Mouse (Mus musculus) embryo, embryonic 11 days (tissue): ENCODE results near the gene Prdx1.

ENCODE experiments used
- DNase-seq: peaks from one replicate; pipeline ENCODE4 v3.0.0-alpha.2; 2015

Gene Prdx1

DNA sequence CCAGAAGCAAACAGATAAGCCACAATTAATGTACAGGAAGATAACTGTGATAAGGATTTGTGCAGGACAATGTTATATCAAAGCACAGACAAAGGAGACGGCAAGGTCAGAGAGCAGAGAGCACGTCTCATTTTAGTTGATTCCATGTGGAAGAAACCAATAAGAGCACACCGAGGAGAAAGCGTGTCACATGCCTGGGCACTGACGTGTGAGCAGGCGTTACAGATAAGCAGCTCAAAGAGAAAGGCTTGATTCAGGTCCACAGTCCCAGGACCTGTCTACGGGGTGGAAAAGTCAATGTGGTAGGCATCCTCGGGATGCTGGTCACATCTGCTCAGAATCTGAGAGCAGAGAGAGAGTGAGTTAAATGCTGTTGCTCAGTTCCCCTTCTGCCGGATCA lies 45.7 kb downstream of the Prdx1 start:
- DNase-seq: no peak

DNA sequence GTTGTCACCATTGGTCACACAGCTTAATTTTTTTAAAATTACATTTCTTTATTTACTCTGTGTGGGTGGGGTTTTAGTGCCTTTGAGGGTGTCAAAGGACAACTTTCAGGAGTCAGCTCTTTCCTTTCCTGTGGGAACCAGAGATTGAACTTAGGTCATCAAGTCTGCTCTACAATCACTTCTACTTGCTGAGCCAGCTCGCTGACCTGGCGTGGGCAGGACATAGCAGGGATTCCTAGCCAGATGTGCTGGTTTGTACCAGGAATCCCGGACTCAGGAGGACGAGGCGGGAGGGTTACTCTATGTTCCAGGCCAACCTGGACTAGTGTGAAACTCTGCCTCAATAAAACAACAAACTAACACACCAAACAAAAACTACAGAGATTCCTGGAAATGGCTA lies 47.0 kb downstream of the Prdx1 start:
- no peak for DNase-seq

DNA sequence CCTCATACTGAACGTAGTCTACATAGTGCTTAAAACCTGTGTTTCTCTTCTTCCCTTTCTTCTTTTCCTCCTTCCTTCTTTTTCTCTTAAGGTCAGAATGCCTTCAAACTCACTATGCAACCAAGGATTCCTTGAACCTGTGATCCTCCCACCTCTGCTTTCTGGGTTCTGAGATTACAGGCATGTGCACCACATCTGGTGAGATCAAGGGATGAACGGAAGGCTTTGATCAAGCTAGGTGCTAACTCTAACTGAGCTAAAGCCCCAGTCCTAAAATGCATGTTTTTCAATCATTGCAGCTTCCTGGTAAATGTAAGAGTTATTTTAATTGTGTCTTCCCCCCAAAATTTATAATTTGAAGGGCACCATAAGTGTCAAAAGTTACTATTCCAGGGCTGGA lies 49.7 kb downstream of the Prdx1 start:
- DNase-seq: no peak

DNA sequence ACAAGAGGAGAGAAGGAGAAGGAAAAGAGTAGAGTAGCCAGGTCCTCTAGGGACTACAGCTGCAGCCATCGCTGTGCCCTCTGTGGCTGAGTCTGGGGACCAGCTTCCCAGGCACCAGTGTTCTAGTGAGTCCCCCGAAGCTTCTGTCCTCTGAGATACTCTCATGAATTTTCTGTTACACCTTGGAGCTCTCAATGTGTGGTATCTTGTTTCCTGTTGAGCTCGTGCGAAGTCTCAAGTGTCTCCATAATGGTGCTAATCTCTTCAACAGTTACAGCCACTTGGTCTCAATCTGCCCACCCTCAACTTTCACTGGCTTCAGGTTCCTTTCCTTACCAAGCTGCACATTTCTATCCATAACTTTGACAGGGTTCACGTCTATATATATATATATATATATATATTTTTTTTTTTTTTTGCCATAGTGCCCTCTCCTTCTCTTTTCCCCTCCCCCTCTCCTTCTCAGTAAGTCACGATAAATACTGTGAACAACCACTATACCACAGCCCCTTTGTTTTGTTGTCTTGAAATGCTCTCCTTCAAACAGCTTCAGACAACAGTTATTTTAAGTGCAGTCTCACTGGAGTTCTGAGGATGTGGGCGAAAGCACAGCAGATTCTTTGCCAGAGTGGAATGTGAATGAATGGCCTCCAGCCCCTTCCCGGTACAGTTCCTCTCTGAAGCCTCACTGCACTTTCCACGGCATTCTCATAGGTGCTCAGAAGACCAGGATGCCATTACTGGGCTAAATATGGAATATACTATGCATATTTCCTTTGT lies 53.8 kb downstream of the Prdx1 start:
- DNase-seq: no peak

DNA sequence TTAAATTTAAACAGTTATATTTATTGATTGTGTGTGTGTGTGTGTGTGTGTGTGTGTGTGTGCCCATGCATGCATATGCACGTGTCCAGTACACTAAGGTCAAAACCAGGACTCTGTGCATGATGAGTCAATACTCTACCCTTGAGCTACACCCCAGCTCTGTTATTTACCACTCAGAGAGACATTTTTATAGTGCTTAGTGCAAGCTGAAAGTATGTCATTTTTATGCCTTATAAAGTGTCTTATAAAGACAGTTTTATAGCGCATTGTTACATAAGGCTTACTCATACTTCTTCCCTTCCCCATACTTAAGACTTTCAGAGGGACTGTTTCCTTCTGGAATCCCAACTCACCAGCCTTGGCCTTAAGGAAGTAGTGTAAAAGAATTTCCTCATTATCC lies 64.4 kb downstream of the Prdx1 start:
- DNase-seq: no peak
